Mouse (Mus musculus): ENCODE measurements around the gene Syt3. TPM values are rescaled to one million over a fixed set of nuclear protein-coding genes. Genes with fewer than 3 reads are reported as not detected.

The Syt3 gene
- polyA plus RNA-seq (2014; fragmentation: Nextera tagmentation; extraction: Ambion mirVana): 2.4 and 2.6 TPM in 2 replicates

DNA sequence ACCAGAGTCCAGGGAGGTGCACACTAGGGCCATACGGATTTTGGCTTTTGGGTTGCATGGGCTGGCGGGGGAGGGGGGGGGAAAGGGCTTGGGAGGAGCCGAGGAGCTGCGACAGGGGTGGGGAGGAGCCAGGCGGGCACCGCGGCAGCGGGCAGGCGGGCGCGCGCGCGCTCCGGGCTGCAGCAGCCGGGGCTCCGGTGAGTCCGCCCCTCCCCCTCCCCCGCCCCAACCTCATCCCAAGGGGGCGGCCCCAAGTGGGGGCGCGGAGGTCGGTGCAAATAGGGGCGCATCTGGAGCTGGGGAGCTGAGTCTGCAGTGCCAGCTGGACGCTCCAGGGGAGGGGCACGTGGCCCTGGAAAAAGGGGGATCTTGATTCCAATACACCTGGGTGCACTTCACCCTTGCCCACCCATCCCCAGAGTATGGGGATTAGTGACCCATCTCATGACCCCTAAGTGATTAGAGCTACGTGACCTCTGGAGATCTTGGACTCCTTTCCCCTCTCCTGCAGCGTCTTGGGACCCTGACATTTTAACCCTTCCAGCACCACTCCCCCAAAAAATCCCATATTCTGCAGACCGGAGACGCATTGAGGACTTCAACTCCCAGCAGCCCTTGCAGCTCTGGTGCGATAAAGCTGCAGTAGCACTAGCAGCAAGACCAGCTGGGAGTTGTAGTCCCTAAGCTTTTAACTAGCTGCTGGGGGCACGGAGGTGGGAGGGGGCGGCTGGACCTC is at the start of gene Syt3:
Gene Syt3, plus strand, starts transcription at position 123 of the 736 bp plus-strand sequence.
- H3K9ac ChIP-seq (ENCODE audit: low read depth, low read length): peak within 1 kb of the TSS; percentile 56
- H3K27me3 ChIP-seq (replicated peaks; ENCODE audit: control insufficient read depth, insufficient read depth, low read length): no peaks in the 10 kb centered on the region; the same call in 1 of the 2 replicates
- ATAC-seq (ENCODE audit: low read depth): peak; percentile 88
- H3K9me3 ChIP-seq (ENCODE audit: control insufficient read depth, low read length): no peaks in the 10 kb centered on the region
- H3K4me2 ChIP-seq (ENCODE audit: low read depth, low read length): peak within 1 kb of the TSS; percentile 91
- no peaks in the 10 kb centered on the region for H3K36me3 ChIP-seq (ENCODE audit: control insufficient read depth, insufficient read depth, low read length)
- WGBS: 0% methylated on average over 12 of the region's 33 CpGs
- peak within 1 kb of the TSS; percentile 50 for H3K4me3 ChIP-seq (ENCODE audit: low read depth, low read length)
- H3K27ac ChIP-seq (replicated peaks; ENCODE audit: low read depth, low read length): no peak within 1 kb of the TSS
- no peaks in the 10 kb centered on the region for H3K4me1 ChIP-seq (ENCODE audit: control insufficient read depth, insufficient read depth, low read length)
- peak; percentile 86 for DNase-seq (ENCODE audit: low spot score)

DNA sequence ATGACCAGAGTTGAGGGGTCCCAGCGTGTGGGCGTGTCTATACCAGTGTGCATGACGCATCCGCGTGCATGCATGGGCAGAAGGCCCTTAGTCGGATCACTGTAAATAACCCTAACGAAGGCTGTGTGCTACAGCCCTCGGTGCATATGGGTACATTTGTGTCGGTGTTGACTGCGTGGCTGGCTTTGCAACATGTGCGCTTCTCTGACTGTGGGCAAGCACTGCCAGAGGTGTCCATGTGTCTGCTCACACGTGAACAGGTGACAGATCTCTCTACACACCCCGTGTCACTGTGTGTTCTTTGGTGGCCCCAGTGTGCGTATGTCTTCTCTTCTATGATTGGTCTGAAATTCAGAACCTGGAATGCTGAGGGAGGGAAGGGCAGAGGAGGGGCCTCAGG is 49.8 kb upstream of the Syt3 start:
- DNase-seq (ENCODE audit: low spot score): no peak
- WGBS: 69% methylated on average over 14 of the region's 14 CpGs
- H3K27ac ChIP-seq (replicated peaks; ENCODE audit: low read depth, low read length): no peak overlapping the region
- H3K4me3 ChIP-seq (ENCODE audit: low read depth, low read length): no peak overlapping the region
- no peaks in the 10 kb centered on the region for H3K36me3 ChIP-seq (ENCODE audit: control insufficient read depth, insufficient read depth, low read length)
- ATAC-seq (ENCODE audit: low read depth): no peak
- H3K9me3 ChIP-seq (ENCODE audit: control insufficient read depth, low read length): no peaks in the 10 kb centered on the region
- peaks cover 60% of the 10 kb centered on the region for H3K27me3 ChIP-seq (replicated peaks; ENCODE audit: control insufficient read depth, insufficient read depth, low read length)
- no peak overlapping the region for H3K9ac ChIP-seq (ENCODE audit: low read depth, low read length)
- no peak overlapping the region for H3K4me2 ChIP-seq (ENCODE audit: low read depth, low read length)
- peaks cover 6% of the 10 kb centered on the region; the same call in 1 of the 2 replicates for H3K4me1 ChIP-seq (ENCODE audit: control insufficient read depth, insufficient read depth, low read length)

GRCm38 (mm10) chr7:44335031-44335878 is 48.6 kb upstream of the Syt3 start:
- peak; percentile 56; the same call in 1 of the 2 replicates for ATAC-seq (ENCODE audit: low read depth)
- Histone ChIP-seq H3K27ac (replicated peaks; ENCODE audit: low read depth, low read length) (no peak overlapping the region), H3K9ac (ENCODE audit: low read depth, low read length) (peak overlapping the region; percentile 30; the same call in 1 of the 2 replicates), H3K4me2 (ENCODE audit: low read depth, low read length) (peak overlapping the region; percentile 73), H3K9me3 (ENCODE audit: control insufficient read depth, low read length) (no peaks in the 10 kb centered on the region), H3K36me3 (ENCODE audit: control insufficient read depth, insufficient read depth, low read length) (no peaks in the 10 kb centered on the region), H3K4me1 (ENCODE audit: control insufficient read depth, insufficient read depth, low read length) (peaks cover 6% of the 10 kb centered on the region; the same call in 1 of the 2 replicates), H3K27me3 (replicated peaks; ENCODE audit: control insufficient read depth, insufficient read depth, low read length) (peaks cover 70% of the 10 kb centered on the region), H3K4me3 (ENCODE audit: low read depth, low read length) (peak overlapping the region; percentile 42)
- whole genome bisulfite sequencing: 7% methylated on average over 14 of the region's 40 CpGs
- DNase-seq (ENCODE audit: low spot score): peak; percentile 50

- H3K4me1 ChIP-seq (ENCODE audit: control insufficient read depth, insufficient read depth, low read length): peaks cover 6% of the 10 kb centered on the region; the same call in 1 of the 2 replicates
- peak overlapping the region; percentile 73 for H3K4me2 ChIP-seq (ENCODE audit: low read depth, low read length)
- no peaks in the 10 kb centered on the region for H3K36me3 ChIP-seq (ENCODE audit: control insufficient read depth, insufficient read depth, low read length)
- peak overlapping the region; percentile 42 for H3K4me3 ChIP-seq (ENCODE audit: low read depth, low read length)
- 5% methylated on average over 31 of the region's 54 CpGs for WGBS
- ATAC-seq (ENCODE audit: low read depth) (peak; percentile 31; the same call in 1 of the 2 replicates), DNase-seq (ENCODE audit: low spot score) (no peak)
- H3K27ac ChIP-seq (replicated peaks; ENCODE audit: low read depth, low read length): no peak overlapping the region
- peak overlapping the region; percentile 30; the same call in 1 of the 2 replicates for H3K9ac ChIP-seq (ENCODE audit: low read depth, low read length)
- no peaks in the 10 kb centered on the region for H3K9me3 ChIP-seq (ENCODE audit: control insufficient read depth, low read length)
- peaks cover 74% of the 10 kb centered on the region for H3K27me3 ChIP-seq (replicated peaks; ENCODE audit: control insufficient read depth, insufficient read depth, low read length)
Measured at GRCm38 (mm10) chr7:44336046-44337021, 47.6 kb upstream of the Syt3 start.

- Histone ChIP-seq H3K36me3 (ENCODE audit: control insufficient read depth, insufficient read depth, low read length) (no peaks in the 10 kb centered on the region), H3K4me3 (ENCODE audit: low read depth, low read length) (no peak overlapping the region), H3K4me1 (ENCODE audit: control insufficient read depth, insufficient read depth, low read length) (peaks cover 6% of the 10 kb centered on the region; the same call in 1 of the 2 replicates), H3K9me3 (ENCODE audit: control insufficient read depth, low read length) (no peaks in the 10 kb centered on the region), H3K27ac (replicated peaks; ENCODE audit: low read depth, low read length) (no peak overlapping the region), H3K9ac (ENCODE audit: low read depth, low read length) (no peak overlapping the region), H3K27me3 (replicated peaks; ENCODE audit: control insufficient read depth, insufficient read depth, low read length) (peaks cover 74% of the 10 kb centered on the region), H3K4me2 (ENCODE audit: low read depth, low read length) (peak overlapping the region; percentile 73; the same call in 1 of the 2 replicates)
- DNase-seq (ENCODE audit: low spot score): no peak
- ATAC-seq (ENCODE audit: low read depth): no peak
- WGBS: 3% methylated on average over 32 of the region's 32 CpGs
Measured at GRCm38 (mm10) chr7:44337121-44337849, 46.6 kb upstream of the Syt3 start.

GRCm38 (mm10) chr7:44340226-44340625 is 43.7 kb upstream of the Syt3 start:
- peaks cover 57% of the 10 kb centered on the region for H3K27me3 ChIP-seq (replicated peaks; ENCODE audit: control insufficient read depth, insufficient read depth, low read length)
- WGBS: 60% methylated on average over 6 of the region's 6 CpGs

GRCm38 (mm10) chr7:44341119-44341518 is 42.8 kb upstream of the Syt3 start:
- peaks cover 48% of the 10 kb centered on the region for H3K27me3 ChIP-seq (replicated peaks; ENCODE audit: control insufficient read depth, insufficient read depth, low read length)

More at GRCm38 (mm10) chr7:44340226-44340625, 43.7 kb upstream of the Syt3 start:
- H3K4me2 ChIP-seq (ENCODE audit: low read depth, low read length): no peak overlapping the region
- H3K9me3 ChIP-seq (ENCODE audit: control insufficient read depth, low read length): no peaks in the 10 kb centered on the region
- H3K4me1 ChIP-seq (ENCODE audit: control insufficient read depth, insufficient read depth, low read length): peaks cover 6% of the 10 kb centered on the region; the same call in 1 of the 2 replicates
- H3K36me3 ChIP-seq (ENCODE audit: control insufficient read depth, insufficient read depth, low read length): no peaks in the 10 kb centered on the region
- DNase-seq (ENCODE audit: low spot score) (no peak), ATAC-seq (ENCODE audit: low read depth) (no peak)
- H3K9ac ChIP-seq (ENCODE audit: low read depth, low read length): no peak overlapping the region
- H3K4me3 ChIP-seq (ENCODE audit: low read depth, low read length): no peak overlapping the region
- no peak overlapping the region for H3K27ac ChIP-seq (replicated peaks; ENCODE audit: low read depth, low read length)

More at GRCm38 (mm10) chr7:44341119-44341518, 42.8 kb upstream of the Syt3 start:
- ATAC-seq (ENCODE audit: low read depth): no peak
- DNase-seq (ENCODE audit: low spot score): no peak
- WGBS: 85% methylated on average over 10 of the region's 10 CpGs
- Histone ChIP-seq H3K27ac (replicated peaks; ENCODE audit: low read depth, low read length) (no peak overlapping the region), H3K4me2 (ENCODE audit: low read depth, low read length) (no peak overlapping the region), H3K4me3 (ENCODE audit: low read depth, low read length) (no peak overlapping the region), H3K4me1 (ENCODE audit: control insufficient read depth, insufficient read depth, low read length) (0 out of 2 replicates have a peak, but pooled peaks cover 2% of the 10 kb centered on the region), H3K36me3 (ENCODE audit: control insufficient read depth, insufficient read depth, low read length) (no peaks in the 10 kb centered on the region), H3K9me3 (ENCODE audit: control insufficient read depth, low read length) (no peaks in the 10 kb centered on the region), H3K9ac (ENCODE audit: low read depth, low read length) (no peak overlapping the region)

All from embryonic facial prominence, embryonic 14.5 days (tissue).